Mouse (Mus musculus): ENCODE data around the gene Mcu. TPM values are rescaled to one million over a fixed set of nuclear protein-coding genes. Genes with fewer than 3 reads are reported as not detected.

The Mcu gene
- polyA plus RNA-seq, 1 experiment from 2014 or later, result 19.5 TPM

GRCm38 (mm10) chr10:59604879-59605464 is 11.5 kb downstream of the Mcu start:
- WGBS, result 86% methylated on average over 11 of the region's 11 CpGs
- H3K4me1 ChIP-seq (replicated peaks), result no peaks in the 10 kb centered on the region
- no peaks in the 10 kb centered on the region for H3K9me3 ChIP-seq

GRCm38 (mm10) chr10:59603843-59604242 is 12.6 kb downstream of the Mcu start:
- ATAC-seq, result no peak
- no peak overlapping the region for H3K9ac ChIP-seq (replicated peaks)
- no peak overlapping the region for H3K27ac ChIP-seq
- H3K4me1 ChIP-seq (replicated peaks), result no peaks in the 10 kb centered on the region
- H3K4me3 ChIP-seq (replicated peaks), result no peak overlapping the region
- no peaks in the 10 kb centered on the region for H3K9me3 ChIP-seq
- no peak overlapping the region for H3K4me2 ChIP-seq (replicated peaks)
- 49% methylated on average over 5 of the region's 5 CpGs for WGBS
- no peaks in the 10 kb centered on the region for H3K36me3 ChIP-seq
- H3K27me3 ChIP-seq, result no peaks in the 10 kb centered on the region

More at GRCm38 (mm10) chr10:59604879-59605464, 11.5 kb downstream of the Mcu start:
- Histone ChIP-seq H3K27ac (no peak overlapping the region), H3K4me3 (replicated peaks) (no peak overlapping the region), H3K36me3 (no peaks in the 10 kb centered on the region), H3K9ac (replicated peaks) (no peak overlapping the region), H3K27me3 (no peaks in the 10 kb centered on the region), H3K4me2 (replicated peaks) (no peak overlapping the region)
- ATAC-seq, result no peak

GRCm38 (mm10) chr10:59602891-59603290 is 13.6 kb downstream of the Mcu start:
- H3K36me3 ChIP-seq, result no peaks in the 10 kb centered on the region
- H3K9me3 ChIP-seq, result no peaks in the 10 kb centered on the region
- no peaks in the 10 kb centered on the region for H3K4me1 ChIP-seq (replicated peaks)
- H3K27ac ChIP-seq, result no peak overlapping the region
- H3K9ac ChIP-seq (replicated peaks), result no peak overlapping the region
- no peaks in the 10 kb centered on the region for H3K27me3 ChIP-seq
- 79% methylated on average over 14 of the region's 14 CpGs for WGBS
- no peak for ATAC-seq
- no peak overlapping the region for H3K4me3 ChIP-seq (replicated peaks)
- no peak overlapping the region for H3K4me2 ChIP-seq (replicated peaks)

GRCm38 (mm10) chr10:59602043-59602442 is 14.4 kb downstream of the Mcu start:
- Histone ChIP-seq H3K9me3 (no peaks in the 10 kb centered on the region), H3K4me1 (replicated peaks) (no peaks in the 10 kb centered on the region), H3K36me3 (no peaks in the 10 kb centered on the region), H3K4me2 (replicated peaks) (no peak overlapping the region), H3K27ac (no peak overlapping the region), H3K27me3 (no peaks in the 10 kb centered on the region), H3K4me3 (replicated peaks) (no peak overlapping the region), H3K9ac (replicated peaks) (no peak overlapping the region)
- no peak for ATAC-seq
- 77% methylated on average over 8 of the region's 8 CpGs for WGBS

GRCm38 (mm10) chr10:59600516-59600915 is 16.0 kb downstream of the Mcu start:
- no peak overlapping the region for H3K4me2 ChIP-seq (replicated peaks)
- no peaks in the 10 kb centered on the region for H3K9me3 ChIP-seq
- no peaks in the 10 kb centered on the region for H3K4me1 ChIP-seq (replicated peaks)
- no peak overlapping the region for H3K27ac ChIP-seq
- H3K4me3 ChIP-seq (replicated peaks), result no peak overlapping the region
- H3K36me3 ChIP-seq, result no peaks in the 10 kb centered on the region
- no peak overlapping the region for H3K9ac ChIP-seq (replicated peaks)
- no peaks in the 10 kb centered on the region for H3K27me3 ChIP-seq
- ATAC-seq, result no peak
- WGBS, result 83% methylated on average over 8 of the region's 8 CpGs

- no peak overlapping the region for H3K9ac ChIP-seq (replicated peaks)
- ATAC-seq, result no peak
- no peaks in the 10 kb centered on the region for H3K9me3 ChIP-seq
- H3K27me3 ChIP-seq, result no peaks in the 10 kb centered on the region
- WGBS, result 82% methylated on average over 13 of the region's 13 CpGs
- H3K36me3 ChIP-seq, result no peaks in the 10 kb centered on the region
- no peak overlapping the region for H3K4me2 ChIP-seq (replicated peaks)
- no peak overlapping the region for H3K27ac ChIP-seq
- H3K4me1 ChIP-seq (replicated peaks), result no peaks in the 10 kb centered on the region
- no peak overlapping the region for H3K4me3 ChIP-seq (replicated peaks)
These were observed 22.5 kb downstream of the Mcu start for GRCm38 (mm10) chr10:59593826-59594570.

GRCm38 (mm10) chr10:59590606-59591005 is 25.9 kb downstream of the Mcu start:
- no peak for ATAC-seq
- Histone ChIP-seq H3K27ac (no peak overlapping the region), H3K27me3 (no peaks in the 10 kb centered on the region), H3K36me3 (no peaks in the 10 kb centered on the region), H3K4me1 (replicated peaks) (no peaks in the 10 kb centered on the region), H3K9me3 (no peaks in the 10 kb centered on the region), H3K9ac (replicated peaks) (no peak overlapping the region), H3K4me3 (replicated peaks) (no peak overlapping the region), H3K4me2 (replicated peaks) (no peak overlapping the region)
- 91% methylated on average over 9 of the region's 9 CpGs for WGBS

GRCm38 (mm10) chr10:59589856-59590255 is 26.6 kb downstream of the Mcu start:
- Histone ChIP-seq H3K4me3 (replicated peaks) (no peak overlapping the region), H3K9me3 (no peaks in the 10 kb centered on the region), H3K36me3 (no peaks in the 10 kb centered on the region), H3K4me2 (replicated peaks) (no peak overlapping the region), H3K27ac (no peak overlapping the region), H3K27me3 (no peaks in the 10 kb centered on the region), H3K4me1 (replicated peaks) (no peaks in the 10 kb centered on the region), H3K9ac (replicated peaks) (no peak overlapping the region)
- WGBS, result 95% methylated on average over 13 of the region's 13 CpGs
- no peak for ATAC-seq

- H3K27me3 ChIP-seq, result no peaks in the 10 kb centered on the region
- H3K27ac ChIP-seq, result no peak overlapping the region
- 92% methylated on average over 7 of the region's 7 CpGs for WGBS
- no peaks in the 10 kb centered on the region for H3K9me3 ChIP-seq
- no peaks in the 10 kb centered on the region for H3K36me3 ChIP-seq
- no peaks in the 10 kb centered on the region for H3K4me1 ChIP-seq (replicated peaks)
- H3K4me2 ChIP-seq (replicated peaks), result no peak overlapping the region
- no peak for ATAC-seq
- H3K4me3 ChIP-seq (replicated peaks), result no peak overlapping the region
- H3K9ac ChIP-seq (replicated peaks), result no peak overlapping the region
These were observed 27.1 kb downstream of the Mcu start for GRCm38 (mm10) chr10:59589420-59589819.

- ATAC-seq, result no peak
- Histone ChIP-seq H3K27ac (no peak overlapping the region), H3K4me1 (replicated peaks) (no peaks in the 10 kb centered on the region), H3K4me3 (replicated peaks) (no peak overlapping the region), H3K4me2 (replicated peaks) (no peak overlapping the region), H3K9me3 (no peaks in the 10 kb centered on the region), H3K27me3 (no peaks in the 10 kb centered on the region), H3K9ac (replicated peaks) (no peak overlapping the region), H3K36me3 (no peaks in the 10 kb centered on the region)
- WGBS, result 93% methylated on average over 7 of the region's 7 CpGs
These were observed 28.4 kb downstream of the Mcu start for GRCm38 (mm10) chr10:59588135-59588534.

GRCm38 (mm10) chr10:59586821-59587220 is 29.7 kb downstream of the Mcu start:
- no peak for ATAC-seq
- WGBS, result 93% methylated on average over 15 of the region's 15 CpGs
- Histone ChIP-seq H3K9ac (replicated peaks) (no peak overlapping the region), H3K4me2 (replicated peaks) (no peak overlapping the region), H3K27me3 (no peaks in the 10 kb centered on the region), H3K4me1 (replicated peaks) (peaks cover under 1% of the 10 kb centered on the region), H3K9me3 (no peaks in the 10 kb centered on the region), H3K4me3 (replicated peaks) (no peak overlapping the region), H3K27ac (no peak overlapping the region), H3K36me3 (no peaks in the 10 kb centered on the region)

- no peak overlapping the region for H3K27ac ChIP-seq
- H3K27me3 ChIP-seq, result no peaks in the 10 kb centered on the region
- no peaks in the 10 kb centered on the region for H3K36me3 ChIP-seq
- 95% methylated on average over 5 of the region's 5 CpGs for WGBS
- H3K4me2 ChIP-seq (replicated peaks), result no peak overlapping the region
- no peak overlapping the region for H3K9ac ChIP-seq (replicated peaks)
- peaks cover 5% of the 10 kb centered on the region for H3K4me1 ChIP-seq (replicated peaks)
- H3K9me3 ChIP-seq, result no peaks in the 10 kb centered on the region
- no peak overlapping the region for H3K4me3 ChIP-seq (replicated peaks)
- ATAC-seq, result no peak
These were observed 30.9 kb downstream of the Mcu start for GRCm38 (mm10) chr10:59585621-59586020.
